Mouse (Mus musculus) midbrain, embryonic 11.5 days (tissue): ENCODE data around the gene Soat2. TPM values are rescaled to one million over a fixed set of nuclear protein-coding genes. Genes with fewer than 3 reads are reported as not detected.

ENCODE experiments used
- ATAC-seq: fragments of 200-750 bp; cut with Nextera tagmentation; 2 replicates; pipeline ENCODE4 v1.8.0; 2017; ENCODE audit warnings: moderate TSS enrichment, moderate library complexity; ENCODE audit not compliant: low FRiP score
- DNase-seq: peaks from one replicate; pipeline ENCODE4 v3.0.0; 2015; ENCODE audit warnings: low spot score; ENCODE audit errors: missing footprints
- H3K27ac ChIP-seq: fragments of 300-500 bp; sonication (generic); 2 replicates; pipeline ENCODE4 v1.5.1; 2014; ENCODE audit warnings: low read depth, low read length
- H3K27me3 ChIP-seq: fragments of 300-500 bp; sonication (generic); 2 replicates; pipeline ENCODE4 v1.6.1; 2014; ENCODE audit warnings: mild to moderate bottlenecking, low read length, moderate library complexity, mixed read lengths; ENCODE audit not compliant: control insufficient read depth, insufficient read depth
- H3K36me3 ChIP-seq: fragments of 300-500 bp; sonication (generic); 2 replicates; pipeline ENCODE4 v1.6.1; 2014; ENCODE audit warnings: mild to moderate bottlenecking, low read length, moderate library complexity, mixed read lengths; ENCODE audit not compliant: control insufficient read depth, insufficient read depth
- H3K4me1 ChIP-seq: fragments of 300-500 bp; sonication (generic); 2 replicates; pipeline ENCODE4 v1.6.1; 2014; ENCODE audit warnings: low read length; ENCODE audit not compliant: control insufficient read depth, insufficient read depth
- H3K4me2 ChIP-seq: fragments of 300-500 bp; sonication (generic); 2 replicates; pipeline ENCODE4 v1.6.1; 2014; ENCODE audit warnings: mild to moderate bottlenecking, moderate library complexity
- H3K4me3 ChIP-seq: fragments of 300-500 bp; sonication (generic); 2 replicates; pipeline ENCODE4 v1.5.1; 2014; ENCODE audit warnings: low read depth, low read length
- H3K9ac ChIP-seq: fragments of 300-500 bp; sonication (generic); 2 replicates; pipeline ENCODE4 v1.6.1; 2014; ENCODE audit warnings: low read length
- H3K9me3 ChIP-seq: fragments of 300-500 bp; sonication (generic); 2 replicates; pipeline ENCODE4 v1.6.1; 2016; ENCODE audit warnings: low read length; ENCODE audit not compliant: control insufficient read depth
- WGBS: fragments of 180-500 bp; shearing (Covaris S2); extraction: QIAGEN DNeasy Blood & Tissue Kit; methylation state at CpG from one replicate; pipeline ENCODE4 v1.1.7; 2014; 5-methylcytosine and 5-hydroxymethylcytosine counted together
- polyA plus RNA-seq: library from polyadenylated mRNA; unstranded; fragments of >200 nt; fragmentation: Nextera tagmentation; extraction: Ambion mirVana; gene quantifications from 2 replicates; pipeline ENCODE4 v1.2.1, GENCODE M21; 2014

Soat2 gene
- polyA plus RNA-seq, 1 experiment from 2014 or later, result not detected

DNA sequence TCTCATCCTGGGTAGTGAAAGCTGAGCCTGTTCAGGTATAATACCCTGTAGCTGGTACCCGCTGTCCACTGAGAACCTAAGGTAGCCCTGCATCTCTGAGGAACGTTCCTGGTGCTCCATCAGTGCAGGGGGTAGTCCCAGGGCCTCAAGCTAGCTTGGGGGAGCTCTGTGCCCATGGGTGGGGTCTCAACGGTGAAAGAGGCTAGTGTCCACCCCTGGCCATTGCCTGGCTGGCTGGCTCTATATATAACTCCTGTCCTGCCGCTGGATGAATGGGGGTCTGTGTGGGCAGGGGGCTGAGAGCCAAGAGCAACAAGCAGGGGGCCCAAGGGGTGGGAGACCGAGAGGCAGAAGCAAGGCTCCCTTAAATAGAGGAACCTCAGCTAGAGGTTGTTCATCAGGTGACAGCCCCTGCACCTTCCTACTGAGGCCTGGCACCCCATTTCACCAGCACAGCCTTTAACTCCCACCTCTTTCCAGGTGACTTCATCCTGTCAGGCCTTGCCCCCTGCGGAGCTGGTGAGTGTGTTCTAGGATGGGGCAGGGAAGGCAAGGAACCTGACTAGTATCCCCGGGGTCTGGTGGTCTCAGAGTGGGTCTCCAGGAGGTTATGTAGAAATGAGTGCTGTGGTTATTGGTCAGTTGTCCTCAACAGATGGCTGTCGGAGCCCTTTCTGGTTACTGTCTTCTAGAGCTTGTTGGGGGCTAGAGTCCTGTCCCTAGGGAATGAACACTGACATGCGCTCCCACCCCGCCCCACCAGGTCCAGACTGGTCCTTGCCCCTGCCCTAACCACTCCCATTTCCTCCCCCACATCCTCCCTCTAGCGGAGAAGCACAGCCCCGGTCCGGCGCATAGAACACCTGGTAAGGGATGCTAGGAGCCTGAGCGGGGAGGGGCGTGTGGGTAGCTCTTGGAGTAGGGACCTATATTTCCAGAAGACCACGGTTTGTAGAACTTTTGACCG is 44.3 kb upstream of the Soat2 start:
- H3K9me3 ChIP-seq, result no peaks in the 10 kb centered on the region
- WGBS, result 27% methylated on average over 18 of the region's 18 CpGs
- no peak overlapping the region for H3K4me3 ChIP-seq
- ATAC-seq, result no peak
- peaks cover 39% of the 10 kb centered on the region for H3K27me3 ChIP-seq
- H3K4me2 ChIP-seq, result peak overlapping the region; percentile 49; the same call in 1 of the 2 replicates
- no peak overlapping the region for H3K27ac ChIP-seq
- H3K9ac ChIP-seq, result no peak overlapping the region
- no peaks in the 10 kb centered on the region for H3K36me3 ChIP-seq
- peaks cover 25% of the 10 kb centered on the region for H3K4me1 ChIP-seq
- DNase-seq, result peak; percentile 84

DNA sequence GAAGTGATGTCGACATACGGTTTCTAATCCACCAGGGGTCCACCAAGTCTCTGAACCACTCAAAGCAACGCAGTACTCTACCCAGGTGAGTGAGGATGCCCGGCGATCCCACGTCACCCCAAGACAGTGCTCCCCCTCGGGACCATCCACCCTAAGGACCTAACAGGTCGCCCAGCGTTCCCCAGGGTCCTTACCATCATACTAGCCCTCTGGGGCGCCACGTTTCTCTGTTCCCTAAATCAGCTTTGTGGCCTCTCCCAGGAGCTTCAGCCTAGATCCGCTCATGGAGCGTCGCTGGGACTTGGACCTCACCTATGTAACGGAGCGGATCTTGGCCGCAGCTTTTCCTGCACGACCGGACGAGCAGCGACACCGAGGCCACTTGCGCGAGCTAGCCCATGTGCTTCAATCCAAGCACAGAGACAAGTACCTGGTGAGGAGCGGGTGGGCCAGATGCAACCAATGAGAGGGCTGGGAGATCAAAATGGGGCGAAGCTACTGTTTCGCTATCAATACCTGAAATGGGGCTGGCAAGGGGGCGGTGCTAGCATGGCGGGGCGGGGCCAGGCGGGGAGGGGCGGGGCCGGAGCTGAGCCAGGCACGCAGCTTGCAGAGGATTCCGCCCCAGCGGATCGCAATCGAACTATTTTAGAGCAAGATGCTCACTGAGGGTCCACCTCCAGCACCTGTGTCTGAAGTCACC is 43.4 kb upstream of the Soat2 start:
- Histone ChIP-seq H3K27me3 (peaks cover 31% of the 10 kb centered on the region), H3K36me3 (no peaks in the 10 kb centered on the region), H3K9me3 (no peaks in the 10 kb centered on the region), H3K27ac (no peak overlapping the region), H3K9ac (0 out of 2 replicates have a peak overlapping the region, but pooled peaks have one; percentile 29), H3K4me3 (peak overlapping the region; percentile 26), H3K4me1 (peaks cover 21% of the 10 kb centered on the region; the same call in 1 of the 2 replicates), H3K4me2 (peak overlapping the region; percentile 49)
- ATAC-seq, result no peak
- 6% methylated on average over 38 of the region's 38 CpGs for WGBS
- peak; percentile 84 for DNase-seq

- no peaks in the 10 kb centered on the region for H3K36me3 ChIP-seq
- DNase-seq (peak; percentile 96), ATAC-seq (no peak)
- no peak overlapping the region for H3K9ac ChIP-seq
- H3K4me3 ChIP-seq, result no peak overlapping the region
- no peaks in the 10 kb centered on the region for H3K9me3 ChIP-seq
- H3K4me1 ChIP-seq, result peaks cover 16% of the 10 kb centered on the region; the same call in 1 of the 2 replicates
- H3K27ac ChIP-seq, result no peak overlapping the region
- H3K4me2 ChIP-seq, result no peak overlapping the region
- peaks cover 28% of the 10 kb centered on the region for H3K27me3 ChIP-seq
- 37% methylated on average over 13 of the region's 13 CpGs for WGBS
Observed at GRCm38 (mm10) chr15:102107689-102108573, 42.4 kb upstream of the Soat2 start.

- ATAC-seq (0 out of 2 replicates have a peak, but pooled peaks have one; percentile 22), DNase-seq (peak; percentile 93)
- Histone ChIP-seq H3K27ac (no peak overlapping the region), H3K27me3 (peaks cover 28% of the 10 kb centered on the region), H3K4me3 (no peak overlapping the region), H3K4me2 (no peak overlapping the region), H3K9me3 (no peaks in the 10 kb centered on the region), H3K36me3 (no peaks in the 10 kb centered on the region), H3K9ac (no peak overlapping the region), H3K4me1 (peaks cover 10% of the 10 kb centered on the region; the same call in 1 of the 2 replicates)
- 49% methylated on average over 18 of the region's 18 CpGs for WGBS
Observed at GRCm38 (mm10) chr15:102108651-102109525, 41.4 kb upstream of the Soat2 start.

GRCm38 (mm10) chr15:102110271-102110670 is 40.1 kb upstream of the Soat2 start:
- peaks cover 25% of the 10 kb centered on the region for H3K27me3 ChIP-seq
- no peak overlapping the region for H3K4me3 ChIP-seq
- ATAC-seq, result no peak
- no peaks in the 10 kb centered on the region for H3K9me3 ChIP-seq
- H3K9ac ChIP-seq, result no peak overlapping the region
- no peak for DNase-seq
- no peak overlapping the region for H3K4me2 ChIP-seq
- peaks cover 7% of the 10 kb centered on the region; the same call in 1 of the 2 replicates for H3K4me1 ChIP-seq
- no peak overlapping the region for H3K27ac ChIP-seq
- no peaks in the 10 kb centered on the region for H3K36me3 ChIP-seq
- 95% methylated on average over 7 of the region's 7 CpGs for WGBS

DNA sequence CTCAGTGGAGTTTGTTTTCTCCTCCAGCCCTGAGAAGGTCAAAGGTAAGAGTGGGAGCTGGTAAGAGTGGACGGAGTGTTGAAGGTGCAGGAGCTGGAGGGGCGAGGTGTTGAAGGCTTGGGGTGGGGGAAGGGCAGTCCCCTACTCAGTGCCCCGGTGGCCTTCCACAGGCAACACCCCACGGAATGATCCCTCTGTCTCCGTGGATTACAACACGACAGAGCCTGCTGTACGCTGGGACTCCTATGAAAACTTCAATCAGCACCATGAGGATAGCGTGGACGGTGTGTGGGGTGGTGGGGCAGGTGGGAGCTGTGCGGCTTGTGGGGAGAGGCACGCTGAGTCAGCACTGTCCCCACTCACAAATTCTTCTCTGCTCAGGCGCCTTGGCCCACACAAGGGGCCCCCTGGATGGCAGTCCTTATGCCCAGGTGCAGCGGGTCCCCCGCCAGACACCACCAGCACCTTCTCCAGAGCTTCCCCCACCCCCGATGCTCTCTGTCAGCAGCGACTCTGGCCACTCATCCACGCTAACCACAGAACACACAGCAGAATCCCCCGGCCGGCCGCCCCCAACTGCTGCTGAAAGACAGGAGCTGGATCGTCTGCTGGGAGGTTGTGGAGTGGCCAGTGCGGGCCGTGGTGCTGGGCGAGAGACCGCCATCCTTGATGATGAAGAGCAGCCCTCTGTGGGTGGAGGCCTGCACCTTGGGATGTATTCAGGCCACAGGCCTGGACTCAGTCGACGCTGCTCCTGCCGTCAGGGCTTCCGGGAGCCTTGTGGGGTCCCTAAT is 39.4 kb upstream of the Soat2 start:
- no peak overlapping the region for H3K27ac ChIP-seq
- H3K9ac ChIP-seq, result no peak overlapping the region
- peaks cover 19% of the 10 kb centered on the region for H3K27me3 ChIP-seq
- H3K36me3 ChIP-seq, result no peaks in the 10 kb centered on the region
- peaks cover 7% of the 10 kb centered on the region; the same call in 1 of the 2 replicates for H3K4me1 ChIP-seq
- no peaks in the 10 kb centered on the region for H3K9me3 ChIP-seq
- no peak overlapping the region for H3K4me3 ChIP-seq
- H3K4me2 ChIP-seq, result no peak overlapping the region
- DNase-seq, result no peak
- no peak for ATAC-seq
- WGBS, result 77% methylated on average over 29 of the region's 29 CpGs

DNA sequence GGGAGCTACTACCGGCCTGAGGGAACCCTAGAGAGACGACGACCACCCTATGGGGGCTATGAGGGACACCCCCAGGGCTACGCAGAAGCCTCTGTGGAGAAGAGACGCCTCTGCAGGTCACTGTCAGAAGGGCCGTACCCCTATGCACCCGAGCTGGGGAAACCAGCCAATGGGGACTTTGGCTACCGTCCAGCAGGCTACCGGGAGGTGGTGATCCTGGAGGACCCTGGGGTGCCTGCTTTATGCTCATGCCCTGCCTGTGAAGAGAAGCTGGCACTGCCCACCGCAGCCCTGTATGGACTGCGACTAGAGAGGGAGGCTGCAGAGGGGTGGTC is 38.9 kb upstream of the Soat2 start:
- H3K27me3 ChIP-seq, result peaks cover 14% of the 10 kb centered on the region
- WGBS, result 84% methylated on average over 11 of the region's 11 CpGs
- ATAC-seq (no peak), DNase-seq (no peak)
- H3K4me1 ChIP-seq, result peaks cover 7% of the 10 kb centered on the region; the same call in 1 of the 2 replicates
- no peak overlapping the region for H3K9ac ChIP-seq
- H3K27ac ChIP-seq, result no peak overlapping the region
- no peaks in the 10 kb centered on the region for H3K36me3 ChIP-seq
- no peak overlapping the region for H3K4me3 ChIP-seq
- no peaks in the 10 kb centered on the region for H3K9me3 ChIP-seq
- H3K4me2 ChIP-seq, result no peak overlapping the region
